Mouse (Mus musculus): ENCODE measurements around the gene Rpf2.

The Rpf2 gene

DNA sequence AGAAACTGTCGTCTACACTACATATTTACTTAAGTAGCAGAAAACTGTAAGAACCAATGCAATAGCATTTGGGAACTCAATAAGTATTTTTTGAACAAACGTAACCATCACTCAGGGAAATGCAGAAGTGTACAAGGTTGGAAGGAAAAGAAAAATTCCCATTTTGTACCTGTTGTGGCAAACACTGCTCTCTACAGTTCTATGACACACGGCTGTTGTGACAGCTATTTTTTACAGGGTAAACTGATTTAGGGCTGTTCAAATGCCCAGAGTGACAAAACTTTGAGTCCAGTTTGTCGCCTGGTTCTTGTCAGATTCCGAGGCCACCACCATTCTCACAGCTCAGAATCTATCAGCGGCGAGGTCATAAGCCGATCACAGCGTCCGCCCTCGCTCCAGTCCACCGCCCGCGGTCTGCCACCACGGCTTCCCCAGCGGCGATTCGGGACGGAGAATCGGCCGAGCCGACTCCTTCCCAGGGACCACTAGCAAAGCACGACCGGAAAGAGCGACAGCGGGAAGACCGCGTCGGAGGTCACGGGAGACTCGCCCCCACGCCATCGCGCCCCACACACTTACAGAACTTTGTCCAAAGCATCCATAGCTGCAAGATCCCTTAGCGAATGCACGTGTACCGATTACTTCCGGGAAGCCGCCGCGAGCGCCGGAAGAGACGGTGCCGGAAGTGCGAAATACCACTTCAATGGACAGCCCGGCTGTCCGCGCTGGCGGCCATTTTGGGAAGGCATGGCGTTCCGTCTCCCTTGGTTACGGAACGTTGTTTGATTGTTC, at the start of gene Rpf2:
TSS of gene Rpf2 (minus strand) at position 663 of the 792 bp plus-strand sequence.
- DNase-seq (ENCODE audit: low spot score in 2 of 2), result peak; percentile 65 to 80

DNA sequence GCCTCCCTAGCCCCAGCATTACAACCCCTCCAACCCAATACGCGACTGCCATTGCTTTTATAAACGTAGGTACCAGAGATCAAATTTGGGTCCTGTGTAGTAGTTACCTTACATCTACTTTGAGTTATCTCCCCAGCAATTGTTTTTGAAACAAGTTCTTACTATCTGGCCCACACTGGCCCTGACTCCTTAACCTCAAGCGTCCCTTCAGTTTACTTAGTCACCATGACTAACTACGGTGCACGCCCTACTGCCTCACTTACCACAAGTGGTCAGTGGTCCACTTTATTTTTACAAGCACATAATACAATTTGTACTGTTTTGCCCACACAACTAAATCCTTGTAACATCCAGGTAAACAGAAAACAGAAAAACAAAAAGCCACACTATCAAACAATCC, 45.8 kb upstream of the Rpf2 start:
- no peak for DNase-seq (ENCODE audit: low spot score in 2 of 2)

DNA sequence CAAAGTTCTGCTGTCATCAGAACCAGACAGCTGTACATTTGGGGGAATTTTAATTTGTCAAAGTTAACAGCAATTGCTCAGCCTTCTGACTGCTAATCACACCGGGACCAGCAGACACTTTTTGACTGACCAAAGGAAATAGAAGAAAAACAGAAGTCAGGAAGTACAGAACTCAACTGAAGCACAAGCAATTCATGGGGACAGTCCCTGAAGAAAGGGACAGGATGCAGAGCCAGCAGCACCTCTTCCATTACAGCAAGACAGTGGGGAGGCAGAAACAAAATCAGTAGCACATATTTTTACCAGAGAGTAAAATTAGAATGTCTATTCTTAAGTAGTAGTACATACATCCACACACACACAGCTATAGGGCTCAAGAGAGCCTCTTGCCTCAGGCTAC, 39.9 kb upstream of the Rpf2 start:
- no peak for DNase-seq (ENCODE audit: low spot score in 2 of 2)

DNA sequence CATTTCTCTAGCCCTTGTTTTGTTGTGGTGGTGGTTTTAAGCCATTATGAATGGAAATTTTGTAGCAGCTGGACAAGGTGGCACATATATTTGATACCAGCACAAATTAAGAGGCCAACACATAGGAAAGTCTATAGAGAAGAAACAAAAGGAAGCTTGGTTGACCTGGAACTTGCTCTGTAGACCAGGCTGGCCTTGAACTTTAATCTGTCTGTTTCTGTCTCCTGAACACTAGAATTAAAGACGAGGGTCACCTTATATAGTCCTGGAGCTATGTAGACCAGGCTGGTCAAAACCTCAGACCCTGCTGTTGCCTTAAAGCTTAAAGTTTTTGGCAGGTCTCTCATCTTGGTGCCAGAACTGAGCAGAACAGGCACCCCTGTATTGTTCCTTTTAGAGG, 38.7 kb upstream of the Rpf2 start:
- no peak for DNase-seq (ENCODE audit: low spot score in 2 of 2)

DNA sequence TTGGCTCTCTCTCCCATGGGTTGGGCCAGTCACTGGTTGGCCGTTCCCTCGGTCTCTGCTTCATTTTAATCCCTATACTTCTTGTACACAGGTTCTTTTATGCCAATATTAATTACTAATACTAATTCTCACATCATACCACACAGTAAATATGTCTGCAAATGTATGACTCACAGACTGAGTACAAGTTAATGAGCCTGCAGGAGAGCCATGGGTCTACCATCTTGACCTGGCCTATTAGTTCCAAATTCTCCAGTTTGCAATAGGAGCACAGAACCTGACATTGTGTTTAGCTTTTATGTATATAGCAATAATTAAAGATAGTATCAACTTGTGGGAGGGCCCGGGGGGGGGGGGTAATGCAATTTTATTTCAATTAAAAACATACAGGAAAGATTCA, 38.2 kb upstream of the Rpf2 start:
- DNase-seq (ENCODE audit: low spot score in 2 of 2), result no peak

DNA sequence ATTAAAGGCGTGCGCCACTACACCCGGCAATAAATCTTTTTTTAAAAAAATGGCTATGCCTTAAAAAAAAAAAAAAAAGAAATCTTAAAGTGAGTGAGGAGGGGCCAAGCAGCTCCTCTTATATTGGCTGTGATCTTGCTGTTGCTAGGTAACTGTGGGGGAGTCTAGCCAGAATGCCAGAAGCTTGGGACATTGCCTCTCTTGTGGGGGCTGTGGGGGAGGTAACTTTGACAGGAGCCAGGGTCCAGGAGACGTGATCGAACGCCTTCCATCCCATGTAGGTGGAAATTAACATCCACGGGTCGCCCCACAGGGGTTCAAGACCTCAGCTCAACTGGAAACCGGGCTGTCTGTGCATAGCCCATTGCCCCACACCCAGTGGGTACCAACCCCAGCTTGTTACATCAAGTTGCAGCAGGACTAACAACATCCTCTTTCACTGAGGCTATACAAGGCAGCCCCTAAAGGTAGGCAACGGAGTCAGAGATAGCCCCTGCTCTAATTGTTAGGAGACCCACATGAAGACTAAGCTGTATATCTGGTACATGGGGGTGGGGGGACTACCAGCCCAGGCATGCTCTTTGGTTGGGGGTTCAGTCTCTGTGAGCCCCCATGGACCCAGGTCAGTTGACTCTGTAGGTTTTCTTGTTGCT, 37.5 kb upstream of the Rpf2 start:
- no peak for DNase-seq (ENCODE audit: low spot score in 2 of 2)

DNA sequence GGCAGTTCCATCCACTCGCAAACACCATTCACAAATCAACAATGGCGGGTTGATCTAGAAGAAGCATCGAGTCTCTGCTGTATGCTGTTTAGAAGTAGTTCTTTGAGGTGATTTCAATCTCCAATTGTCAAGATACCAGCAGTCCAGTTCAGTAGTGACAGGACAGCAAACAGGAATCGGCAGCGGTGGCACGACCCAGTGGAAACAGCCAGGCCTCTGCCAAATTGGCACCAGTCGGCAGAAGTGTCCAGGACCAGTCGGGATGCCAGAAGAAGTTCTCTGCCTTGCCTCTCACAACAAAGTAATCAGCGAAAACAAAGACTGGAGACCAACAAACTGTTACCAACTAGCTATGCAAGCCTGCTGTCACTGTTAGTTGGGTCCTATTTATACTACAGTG, 36.8 kb upstream of the Rpf2 start:
- DNase-seq (ENCODE audit: low spot score in 2 of 2), result no peak

DNA sequence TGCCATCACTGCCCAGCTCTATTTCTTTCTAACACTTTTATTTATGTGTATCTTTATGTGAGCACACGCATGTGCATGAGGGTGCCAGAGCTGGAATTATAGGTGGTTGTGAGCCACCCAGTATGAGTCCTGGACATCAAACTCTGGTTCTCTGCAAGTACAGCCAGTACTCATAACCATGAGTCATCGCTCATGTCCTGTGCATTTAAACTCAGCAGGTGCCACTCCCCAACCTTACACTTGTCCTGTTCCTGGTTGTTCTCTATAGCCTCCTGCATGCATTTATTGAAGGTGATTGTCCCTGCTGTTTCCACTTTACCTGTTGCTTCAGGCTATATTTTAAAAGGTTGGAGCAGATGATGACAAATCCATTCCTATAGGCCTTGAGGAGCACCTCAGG, 34.7 kb upstream of the Rpf2 start:
- no peak for DNase-seq (ENCODE audit: low spot score in 2 of 2)

DNA sequence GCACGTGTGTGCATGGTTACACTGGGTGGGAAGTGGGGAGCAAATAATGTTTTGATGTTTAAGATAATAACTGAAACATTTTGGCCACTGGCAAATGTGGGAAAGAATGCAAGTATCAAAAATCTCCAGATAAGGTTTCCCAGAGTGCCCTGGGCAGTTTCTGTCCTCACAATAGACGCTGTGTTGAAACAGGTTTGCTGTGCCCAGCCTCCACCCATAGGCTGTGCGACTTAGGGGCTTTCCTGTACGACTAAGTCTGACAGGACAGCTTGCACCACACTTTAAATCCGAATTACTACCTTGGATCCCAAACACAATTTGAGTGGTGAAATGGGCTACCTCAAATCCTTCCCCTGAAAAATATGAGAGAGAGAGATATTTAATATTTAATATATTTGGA, 31.5 kb upstream of the Rpf2 start:
- no peak for DNase-seq (ENCODE audit: low spot score in 2 of 2)

DNA sequence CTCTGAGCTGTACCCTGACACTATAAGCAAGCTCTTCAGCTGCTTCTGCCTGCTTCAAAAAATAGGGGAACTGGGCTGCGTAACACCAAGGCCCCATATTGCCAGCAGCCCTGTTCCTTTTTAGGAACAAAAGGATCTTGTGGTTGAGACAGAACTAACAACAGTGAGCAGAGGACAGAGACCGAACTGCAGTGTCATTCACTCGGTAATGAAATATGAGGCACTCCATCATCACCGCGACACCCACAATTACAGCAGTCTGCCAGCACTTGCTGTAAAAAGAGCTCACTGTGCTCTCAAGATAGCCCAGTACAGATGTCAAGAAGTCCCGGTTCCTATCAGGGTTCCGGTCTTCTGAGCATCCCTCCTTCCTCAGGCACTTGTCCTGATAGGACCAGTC, 29.2 kb upstream of the Rpf2 start:
- DNase-seq (ENCODE audit: low spot score in 2 of 2), result no peak

DNA sequence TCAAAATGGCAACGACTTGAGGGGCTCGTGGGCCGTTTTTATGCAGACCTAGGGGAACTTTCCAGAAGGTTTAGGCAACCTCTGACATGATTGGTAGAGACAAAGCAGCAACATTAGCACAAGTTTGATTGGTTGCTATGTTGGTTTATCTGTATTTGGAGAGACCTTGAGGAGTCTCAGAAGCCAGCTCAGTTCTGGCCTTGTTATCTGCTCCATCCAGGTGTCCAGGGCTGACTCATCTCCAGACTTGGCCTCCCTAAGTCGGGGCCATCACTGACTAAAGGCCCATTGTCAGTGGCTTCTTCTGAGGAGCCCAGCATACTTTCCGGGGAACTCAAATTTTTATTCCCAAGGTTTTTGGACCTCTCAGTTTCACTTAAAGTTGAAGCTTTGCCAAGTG, 27.1 kb upstream of the Rpf2 start:
- DNase-seq (ENCODE audit: low spot score in 2 of 2), result no peak

DNA sequence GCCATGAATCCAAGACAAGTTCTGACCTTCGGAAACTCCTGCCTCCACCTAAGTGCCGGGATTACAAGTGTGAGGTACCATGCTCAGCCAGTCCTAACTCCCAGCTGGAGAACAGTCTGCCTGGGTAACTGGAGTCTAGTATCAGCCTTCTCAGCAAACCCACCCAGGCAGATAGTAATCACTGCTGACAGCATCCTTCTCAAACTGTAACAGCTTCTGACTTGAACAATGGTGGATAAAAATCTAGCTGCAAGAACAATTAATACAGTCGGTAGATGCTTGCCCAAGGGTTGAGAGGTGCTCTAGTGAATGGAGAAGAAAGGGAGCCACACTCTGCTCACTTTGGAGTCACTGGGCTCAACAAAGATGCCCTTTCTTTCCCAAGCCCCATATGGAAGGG, 24.4 kb upstream of the Rpf2 start:
- no peak for DNase-seq (ENCODE audit: low spot score in 2 of 2)

DNA sequence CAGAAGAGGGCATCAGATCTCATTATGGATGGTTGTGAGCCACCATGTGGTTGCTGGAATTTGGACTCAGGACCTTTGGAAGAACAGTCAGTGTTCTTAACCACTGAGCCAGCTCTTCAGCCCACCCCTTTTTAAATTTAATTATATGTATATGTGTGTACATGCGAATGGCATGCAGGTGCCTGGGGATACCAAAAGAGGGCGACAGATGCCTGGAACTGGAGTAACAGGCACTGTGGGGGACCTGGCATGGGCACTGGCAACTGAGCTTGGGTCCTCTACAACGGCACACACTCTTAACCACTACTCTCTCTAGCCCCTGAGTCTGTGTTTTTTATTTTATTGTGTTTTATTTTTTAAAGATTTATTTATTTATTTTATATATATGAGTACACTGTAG, 18.1 kb upstream of the Rpf2 start:
- DNase-seq (ENCODE audit: low spot score in 2 of 2), result no peak

DNA sequence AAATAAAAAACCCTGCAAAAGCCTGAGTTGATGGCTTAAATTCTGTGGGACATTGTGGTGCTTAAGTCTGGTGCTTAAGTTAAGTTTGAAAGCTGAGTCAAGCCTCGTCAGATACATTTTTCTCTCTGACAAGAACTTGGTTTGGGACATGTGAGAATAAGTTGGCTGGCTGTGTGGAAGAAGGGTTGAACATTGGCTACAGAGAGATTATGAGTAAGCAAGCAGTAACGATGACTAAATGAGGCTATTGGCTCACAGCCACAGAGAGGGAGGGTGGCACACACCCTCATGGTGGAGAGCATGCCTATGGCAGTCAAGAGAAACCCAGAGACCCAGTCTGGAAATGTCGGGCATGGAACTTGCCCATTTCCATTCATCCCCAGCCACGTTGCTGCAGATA, 16.9 kb upstream of the Rpf2 start:
- peak; percentile 35 to 39 for DNase-seq (ENCODE audit: low spot score in 2 of 2)

DNA sequence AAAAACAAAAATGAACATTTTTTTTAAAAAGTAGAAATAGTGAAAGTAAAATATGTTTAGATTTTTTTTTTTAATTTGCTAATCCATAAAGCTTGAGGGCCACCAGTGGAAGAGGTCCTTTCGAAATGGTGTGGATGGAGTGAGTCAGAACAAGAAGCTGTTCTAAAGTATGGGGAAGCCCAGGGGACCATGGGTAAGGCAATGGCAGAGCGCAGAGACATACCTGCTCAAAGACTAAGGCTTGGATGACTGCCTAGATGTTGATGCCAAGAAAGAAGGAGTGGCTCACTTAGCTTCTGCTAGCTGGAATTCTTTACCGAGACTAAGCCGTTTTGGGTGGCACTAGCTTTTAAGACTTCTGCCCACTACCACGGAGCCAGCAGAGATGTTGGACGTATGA, 15.4 kb upstream of the Rpf2 start:
- no peak for DNase-seq (ENCODE audit: low spot score in 2 of 2)

DNA sequence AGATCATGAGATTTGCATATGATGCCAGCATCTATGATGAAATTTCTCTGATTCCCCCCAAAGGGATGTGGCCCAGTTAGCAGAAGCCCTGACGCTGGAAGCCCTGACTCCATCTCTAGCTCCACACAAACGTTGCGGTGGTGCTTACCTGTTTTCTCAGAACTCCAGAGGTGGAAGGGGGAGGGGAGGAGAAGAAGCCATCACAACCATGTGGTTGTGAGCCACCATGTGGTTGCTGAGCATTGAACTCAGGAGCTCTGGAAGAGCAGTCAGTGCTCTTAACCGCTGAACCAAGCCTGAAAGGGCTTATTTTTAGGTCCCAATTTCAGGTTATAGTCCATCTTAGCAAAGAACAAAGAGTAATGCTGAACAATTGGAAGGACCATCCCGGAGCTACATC, 13.5 kb upstream of the Rpf2 start:
- no peak for DNase-seq (ENCODE audit: low spot score in 2 of 2)

DNA sequence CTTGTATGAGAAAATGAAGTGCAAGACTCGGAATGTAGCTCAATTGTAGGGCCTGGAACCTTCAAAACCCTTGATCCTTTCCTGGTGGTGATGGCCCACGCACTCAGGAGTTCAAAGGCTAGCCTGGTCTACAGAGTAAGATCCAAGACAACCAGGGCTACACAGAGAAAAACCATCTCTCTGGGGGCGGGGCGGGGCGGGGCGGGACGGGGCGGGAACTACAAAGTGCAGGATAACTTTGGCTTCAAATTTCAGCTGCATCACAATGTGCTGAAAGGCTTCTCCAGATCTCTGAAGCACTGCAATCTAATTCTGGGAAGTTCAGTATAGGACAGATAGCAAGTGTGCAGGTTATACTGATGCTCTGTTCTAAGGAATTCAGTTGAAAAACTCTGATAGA, 12.7 kb upstream of the Rpf2 start:
- no peak for DNase-seq (ENCODE audit: low spot score in 2 of 2)

DNA sequence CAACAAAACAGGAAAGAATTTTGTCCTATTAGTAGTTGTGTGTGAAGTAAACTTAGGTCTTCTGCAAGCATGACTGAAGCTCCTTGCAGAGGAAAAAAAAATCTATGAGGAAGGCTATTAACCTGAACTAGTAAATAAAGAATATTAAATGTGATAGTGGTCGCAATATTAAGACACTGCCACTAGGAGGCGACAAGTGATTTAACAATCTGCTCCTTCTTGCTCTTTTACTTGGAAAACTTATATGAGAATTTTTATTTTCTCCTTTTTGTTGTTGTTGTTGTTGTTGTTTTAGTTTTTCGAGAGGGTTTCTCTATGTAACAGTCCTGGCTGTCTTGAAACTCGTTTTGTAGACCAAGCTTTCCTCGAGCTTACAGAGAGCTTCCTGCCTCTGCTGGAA, 12.1 kb upstream of the Rpf2 start:
- no peak for DNase-seq (ENCODE audit: low spot score in 2 of 2)

DNA sequence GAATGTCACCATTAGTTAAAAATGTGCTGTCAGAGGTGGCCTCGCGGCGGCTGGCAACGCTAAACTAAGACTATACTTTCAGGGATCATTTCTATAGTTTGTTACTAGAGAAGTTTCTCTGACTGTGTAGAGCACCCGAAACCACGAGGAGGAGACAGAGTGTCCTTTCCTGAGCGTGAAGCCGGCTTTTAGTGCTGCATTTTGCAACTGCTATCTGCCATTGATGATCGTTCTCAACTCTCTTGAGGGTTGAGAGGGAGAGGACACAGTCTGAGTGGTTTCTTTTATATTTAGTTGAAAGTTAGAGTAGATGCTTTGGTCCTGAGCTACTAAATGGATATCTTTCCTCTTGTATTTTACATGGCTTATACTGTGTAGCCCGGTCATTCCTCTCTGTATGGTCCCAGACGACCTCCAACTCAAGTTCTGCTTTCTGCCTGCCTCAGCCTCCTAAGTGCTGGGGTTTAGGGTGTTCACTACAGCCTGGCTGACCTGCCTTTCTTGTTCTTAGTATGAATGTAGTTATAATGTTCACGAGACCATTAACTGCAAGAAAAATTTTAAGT, 11.6 kb upstream of the Rpf2 start:
- peak; percentile 41 to 65 for DNase-seq (ENCODE audit: low spot score in 2 of 2)

DNA sequence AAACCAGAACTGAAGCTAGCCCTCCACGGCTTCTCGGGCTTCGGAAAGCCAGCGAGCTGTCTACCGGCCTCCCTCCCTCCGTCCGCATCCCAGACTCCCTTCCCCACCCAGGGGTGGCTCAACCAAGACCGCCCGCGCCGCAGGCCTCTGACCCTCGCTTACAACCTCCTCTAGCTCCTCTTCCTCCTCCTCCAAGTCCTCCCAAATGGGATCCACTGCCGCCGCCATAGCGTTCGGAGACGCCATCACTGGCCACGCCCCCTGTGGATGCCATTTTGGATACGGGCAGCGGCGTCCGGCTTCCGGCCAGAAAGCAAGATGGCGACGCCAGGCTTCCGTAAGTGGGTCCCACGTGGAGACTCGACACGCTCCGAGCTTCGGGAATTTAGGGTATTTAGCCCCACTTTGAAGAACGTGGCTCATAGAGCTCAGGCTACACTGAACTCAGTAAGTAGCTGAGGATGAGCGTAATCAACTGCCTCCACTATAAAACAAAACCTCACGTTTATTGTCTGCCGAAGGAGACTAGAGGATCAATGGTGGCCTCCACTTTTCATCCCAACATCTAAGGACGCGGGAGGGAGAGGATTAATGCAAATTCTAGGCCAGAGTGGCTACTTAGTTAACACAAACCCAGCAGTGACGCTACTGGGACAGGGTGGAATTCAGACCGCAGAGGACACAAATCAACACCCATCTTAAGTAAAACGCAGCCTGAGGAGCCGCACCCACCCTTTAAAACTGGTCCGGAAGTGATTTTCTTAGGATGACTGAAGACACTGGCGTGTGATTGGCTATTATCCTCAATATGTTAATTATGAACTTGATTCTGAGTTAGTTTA, 10.8 kb upstream of the Rpf2 start, which contains the start of gene Gtf3c6:
TSS of gene Gtf3c6 (minus strand) at position 695 of the 842 bp plus-strand sequence.
- DNase-seq (ENCODE audit: low spot score in 2 of 2), result peak; percentile 92 to 93

DNA sequence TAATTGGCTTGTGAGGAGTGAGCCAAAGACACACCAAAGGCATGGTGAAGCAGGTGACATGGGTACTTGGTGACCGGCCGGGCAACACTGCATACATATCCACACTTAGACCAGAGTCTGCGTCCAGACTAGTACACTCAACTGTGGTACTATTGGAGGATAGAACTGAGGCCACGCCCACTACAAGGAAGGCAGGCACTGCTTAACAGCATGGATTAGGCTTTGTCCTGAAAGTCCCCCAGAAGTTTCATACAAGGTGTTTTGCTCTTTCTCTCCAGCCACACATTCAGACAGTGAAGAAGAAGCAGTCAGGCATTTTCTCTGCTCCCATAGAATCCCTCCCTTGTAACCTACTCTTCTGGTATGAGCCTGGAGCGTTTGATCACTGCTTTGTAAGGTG, 9.9 kb upstream of the Rpf2 start:
- peak; percentile 42 to 51 for DNase-seq (ENCODE audit: low spot score in 2 of 2)

DNA sequence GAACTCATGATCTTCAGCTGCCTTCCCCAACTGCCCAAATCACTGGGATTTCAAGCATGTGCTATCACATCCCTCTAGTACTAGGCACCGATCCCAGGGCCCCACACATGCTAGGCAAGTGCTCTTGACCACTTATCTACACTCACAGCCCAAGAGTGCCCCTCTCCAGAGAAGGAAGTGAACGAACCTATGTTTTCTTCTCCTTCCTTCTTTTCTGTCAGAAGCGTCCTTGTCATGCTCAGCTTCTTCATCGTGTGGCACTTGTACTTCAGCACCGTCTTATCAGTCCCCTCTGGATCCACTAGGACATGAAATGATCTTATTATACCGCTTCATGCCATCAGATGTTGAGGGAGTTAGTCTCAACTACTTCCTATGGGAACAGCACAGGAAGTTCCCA, 4.1 kb upstream of the Rpf2 start:
- no peak for DNase-seq (ENCODE audit: low spot score in 2 of 2)

Data from urinary bladder, postnatal 36 days (tissue).